Mouse (Mus musculus) right cerebral cortex, postnatal 14 days (tissue): ENCODE measurements around the gene Dgcr6.
"Not testable (repeated sequence)": the region's sequence is repeated elsewhere in the genome, so short reads cannot be mapped to it uniquely, and the experiment has no call there.

Experiments used
- DNase-seq: peaks from one replicate; pipeline ENCODE4 v3.0.0; 2022

Dgcr6 gene

GRCm38 (mm10) chr16:18052731-18053202, at the start of gene Dgcr6:
TSS of gene Dgcr6 (plus strand) at chr16:18052860.
- DNase-seq: peak; percentile 90

GRCm38 (mm10) chr16:18004589-18004988, 48.1 kb upstream of the Dgcr6 start:
- DNase-seq: no peak

GRCm38 (mm10) chr16:18007083-18007482, 45.6 kb upstream of the Dgcr6 start:
- no peak for DNase-seq

- no peak for DNase-seq
Measured at GRCm38 (mm10) chr16:18011101-18011500, 41.6 kb upstream of the Dgcr6 start.

- DNase-seq: not testable (repeated sequence)
Measured at GRCm38 (mm10) chr16:18016482-18016881, 36.2 kb upstream of the Dgcr6 start.

- no peak for DNase-seq
Measured at GRCm38 (mm10) chr16:18022780-18023557, 29.7 kb upstream of the Dgcr6 start.

GRCm38 (mm10) chr16:18027371-18027770, 25.3 kb upstream of the Dgcr6 start:
- DNase-seq: no peak

- no peak for DNase-seq
Measured at GRCm38 (mm10) chr16:18031752-18032151, 20.9 kb upstream of the Dgcr6 start.

GRCm38 (mm10) chr16:18033289-18033688, 19.4 kb upstream of the Dgcr6 start:
- DNase-seq: no peak

- no peak for DNase-seq
Measured at GRCm38 (mm10) chr16:18034286-18034685, 18.4 kb upstream of the Dgcr6 start.

GRCm38 (mm10) chr16:18036425-18036955, 16.2 kb upstream of the Dgcr6 start:
- DNase-seq: peak; percentile 76

GRCm38 (mm10) chr16:18037025-18037424, 15.6 kb upstream of the Dgcr6 start:
- no peak for DNase-seq

GRCm38 (mm10) chr16:18044991-18045390, 7.7 kb upstream of the Dgcr6 start:
- no peak for DNase-seq

GRCm38 (mm10) chr16:18047660-18048059, 5.0 kb upstream of the Dgcr6 start:
- peak; percentile 37 for DNase-seq

- no peak for DNase-seq
Measured at GRCm38 (mm10) chr16:18048071-18048470, 4.6 kb upstream of the Dgcr6 start.

- no peak for DNase-seq
Measured at GRCm38 (mm10) chr16:18052322-18052721, 338 bp upstream of the Dgcr6 start.

GRCm38 (mm10) chr16:18056215-18056614, 3.6 kb downstream of the Dgcr6 start:
- DNase-seq: no peak

GRCm38 (mm10) chr16:18058331-18058731, 5.7 kb downstream of the Dgcr6 start:
- no peak for DNase-seq

- no peak for DNase-seq
Measured at GRCm38 (mm10) chr16:18059243-18059642, 6.6 kb downstream of the Dgcr6 start.

GRCm38 (mm10) chr16:18061201-18061600, 8.5 kb downstream of the Dgcr6 start:
- no peak for DNase-seq

- DNase-seq: peak; percentile 97
Measured at GRCm38 (mm10) chr16:18066060-18067009, 13.7 kb downstream of the Dgcr6 start.

GRCm38 (mm10) chr16:18068653-18069376, 16.2 kb downstream of the Dgcr6 start:
- DNase-seq: no peak

- no peak for DNase-seq
Measured at GRCm38 (mm10) chr16:18070798-18071197, 18.1 kb downstream of the Dgcr6 start.
